Mouse (Mus musculus): Measurements from ENCODE around the gene Cldn34b2.
"Not testable (repeated sequence)": the region's sequence is repeated elsewhere in the genome, so short reads cannot be mapped to it uniquely, and the experiment has no call there.

The Cldn34b2 gene

DNA sequence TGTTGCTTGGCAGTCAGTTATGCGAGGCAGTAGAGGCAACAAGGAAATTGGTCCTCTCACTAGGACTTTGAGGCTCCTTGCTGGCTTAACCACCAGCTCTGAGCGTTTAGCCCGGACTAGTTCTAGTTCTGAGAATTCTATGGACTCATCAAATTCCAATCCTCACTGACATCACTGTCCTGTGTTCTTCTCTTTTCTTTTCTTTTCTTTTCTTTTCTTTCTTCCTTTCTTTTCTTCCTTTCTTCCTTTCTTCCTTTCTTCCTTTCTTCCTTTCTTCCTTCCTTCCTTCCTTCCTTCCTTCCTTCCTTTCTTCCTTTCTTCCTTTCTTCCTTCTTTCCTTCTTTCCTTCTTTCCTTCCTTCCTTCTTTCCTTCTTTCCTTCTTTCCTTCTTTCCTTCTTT lies at the start of gene Cldn34b2:
Gene Cldn34b2, minus strand, starts transcription at position 101 of the 400 bp plus-strand sequence.
- not testable (repeated sequence) for DNase-seq

DNA sequence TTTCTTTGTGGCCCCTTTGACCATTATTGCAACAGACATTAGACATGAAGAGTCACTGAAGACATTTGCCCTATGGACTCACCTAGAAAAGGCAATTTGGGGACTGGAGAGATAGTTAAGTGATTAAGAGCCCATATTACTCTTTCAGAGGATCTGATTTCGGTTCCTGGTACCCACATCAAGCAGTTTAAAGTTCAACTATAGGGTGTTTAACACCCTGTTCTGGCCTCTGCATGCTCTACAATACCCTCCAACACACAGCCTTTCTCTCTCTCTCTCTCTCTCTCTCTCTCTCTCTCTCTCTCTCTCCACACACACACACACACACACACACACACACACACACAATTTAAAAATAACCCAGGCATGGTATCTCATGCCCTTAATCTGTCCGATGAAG lies 49.4 kb upstream of the Cldn34b2 start:
- DNase-seq: no peak

DNA sequence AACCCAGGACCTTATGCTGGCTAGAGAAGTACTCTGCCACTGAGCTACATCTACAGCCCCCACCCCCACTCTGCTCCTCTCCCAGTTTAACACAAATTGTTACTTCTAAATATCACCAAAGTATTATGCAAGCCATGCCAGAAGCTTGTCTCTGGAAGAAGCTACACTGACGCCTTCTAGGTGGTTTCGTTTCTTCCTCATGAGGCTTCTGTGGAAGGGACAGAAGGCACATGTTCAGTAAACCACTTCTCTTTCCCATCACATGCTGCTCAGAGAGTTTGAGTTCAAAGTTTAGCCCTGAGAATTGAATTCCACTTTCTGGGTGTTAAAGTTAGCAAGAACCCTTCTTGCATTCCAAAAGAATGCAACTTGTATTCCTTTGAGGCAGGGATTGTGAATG lies 49.0 kb upstream of the Cldn34b2 start:
- no peak for DNase-seq

DNA sequence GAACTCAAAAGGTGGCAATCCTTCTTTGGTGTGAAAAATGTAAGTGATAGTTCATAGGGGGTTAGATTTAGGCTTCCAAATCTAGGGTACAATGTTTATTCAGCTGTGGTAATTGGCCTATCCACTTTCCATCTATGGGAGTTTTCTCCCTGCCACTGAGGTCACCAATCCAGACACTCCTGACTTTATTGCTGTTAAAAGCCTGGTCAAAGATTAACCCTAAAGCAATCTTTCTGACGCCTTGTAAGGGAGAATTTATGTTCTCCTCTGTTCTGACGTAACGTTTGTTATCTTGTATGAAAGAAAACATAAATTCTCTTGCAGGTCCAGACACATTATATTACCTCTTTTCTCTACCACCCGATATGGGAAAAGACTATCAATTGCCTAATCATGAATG lies 47.4 kb upstream of the Cldn34b2 start:
- no peak for DNase-seq

DNA sequence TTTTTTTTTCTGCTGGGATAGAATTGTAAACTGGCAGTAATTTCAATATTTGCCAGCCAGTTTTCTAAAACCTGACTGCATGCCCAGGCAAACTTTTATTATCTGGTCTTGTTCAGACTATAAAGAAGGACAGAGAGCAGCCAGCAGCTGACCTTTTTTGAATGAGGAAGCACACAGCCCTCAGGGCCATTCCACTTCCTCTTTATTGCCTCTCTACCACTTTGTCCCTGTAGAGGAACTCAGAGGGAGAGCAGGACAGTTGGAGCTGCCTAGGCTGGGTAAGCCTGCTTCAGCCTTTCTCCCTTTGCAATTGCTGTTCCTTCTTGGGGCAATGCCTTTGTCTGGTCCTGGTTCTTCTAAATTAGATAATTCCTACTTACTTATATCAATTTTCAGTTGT lies 44.1 kb upstream of the Cldn34b2 start:
- DNase-seq: no peak

DNA sequence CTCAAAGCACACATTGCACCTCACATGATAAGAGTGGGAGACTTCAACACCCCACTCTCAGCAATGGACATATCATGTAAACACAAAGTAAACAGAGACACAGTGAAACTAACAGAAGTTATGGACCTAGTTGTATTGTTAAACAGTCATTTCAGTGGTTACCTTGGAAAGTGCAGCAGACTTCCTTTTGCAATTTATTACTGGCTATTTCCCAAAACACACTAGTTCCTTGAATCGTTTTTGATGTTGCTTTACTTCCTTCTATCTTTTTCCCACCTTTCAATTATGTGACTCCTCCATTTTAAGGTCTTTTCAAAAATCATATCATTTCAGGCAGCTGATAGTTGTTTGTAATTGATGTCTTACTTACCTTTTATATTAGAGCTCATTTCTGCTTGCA lies 43.5 kb upstream of the Cldn34b2 start:
- DNase-seq: no peak

DNA sequence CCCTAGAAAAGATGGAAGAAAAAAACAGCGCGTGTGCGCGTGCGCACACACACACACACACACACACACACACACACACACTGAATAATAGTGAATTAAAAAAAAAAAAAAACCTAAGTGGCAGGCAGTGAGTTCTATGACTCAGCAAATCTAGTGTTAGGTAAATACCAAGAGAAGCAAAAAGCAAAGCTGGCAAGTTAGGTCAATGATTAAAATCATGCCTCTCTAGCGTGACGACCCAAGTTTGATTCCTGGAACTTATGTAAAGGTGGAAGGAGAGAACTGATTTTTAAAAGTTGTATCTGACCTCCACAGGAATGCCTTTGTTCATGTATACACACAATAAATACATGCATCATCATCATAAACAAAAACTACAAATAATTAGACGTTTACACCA lies 41.7 kb upstream of the Cldn34b2 start:
- DNase-seq: no peak

DNA sequence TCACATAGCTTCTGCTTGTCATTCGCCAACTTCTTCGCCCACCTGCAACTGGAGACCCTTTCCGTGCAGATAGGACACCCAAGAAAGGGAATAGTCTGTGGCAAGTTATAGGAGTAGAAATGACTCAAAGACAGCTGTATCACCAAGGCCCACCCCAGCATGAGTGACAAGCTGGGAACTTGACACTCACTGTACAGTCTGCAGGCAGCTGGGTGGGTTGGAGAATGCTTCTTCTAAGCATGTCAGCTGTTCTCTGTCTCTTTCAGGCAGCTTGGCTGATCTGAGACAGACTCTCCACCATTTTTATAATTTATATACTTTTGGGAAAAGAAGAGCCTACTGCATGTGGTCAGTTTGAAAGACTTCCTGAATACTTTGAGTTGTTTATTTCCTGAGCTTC lies 39.5 kb upstream of the Cldn34b2 start:
- DNase-seq: no peak

DNA sequence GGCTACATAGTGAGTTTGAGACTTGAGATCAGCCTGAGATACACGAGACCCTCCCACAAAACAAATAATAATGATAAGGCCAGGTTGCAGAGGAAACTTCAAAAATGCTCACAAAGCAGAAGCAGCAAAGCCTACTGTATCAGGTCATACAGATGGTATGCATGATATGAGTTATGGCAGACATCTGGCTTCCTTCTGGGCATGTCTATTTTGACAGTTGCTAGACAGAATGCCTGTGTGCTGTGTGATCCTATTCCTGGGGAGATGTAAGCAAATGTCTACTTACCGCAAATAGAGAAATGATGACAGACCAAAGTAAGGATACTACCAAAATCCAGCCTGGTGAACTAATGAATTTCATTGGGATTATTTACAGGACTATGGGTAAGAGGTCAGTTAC lies 38.1 kb upstream of the Cldn34b2 start:
- no peak for DNase-seq

DNA sequence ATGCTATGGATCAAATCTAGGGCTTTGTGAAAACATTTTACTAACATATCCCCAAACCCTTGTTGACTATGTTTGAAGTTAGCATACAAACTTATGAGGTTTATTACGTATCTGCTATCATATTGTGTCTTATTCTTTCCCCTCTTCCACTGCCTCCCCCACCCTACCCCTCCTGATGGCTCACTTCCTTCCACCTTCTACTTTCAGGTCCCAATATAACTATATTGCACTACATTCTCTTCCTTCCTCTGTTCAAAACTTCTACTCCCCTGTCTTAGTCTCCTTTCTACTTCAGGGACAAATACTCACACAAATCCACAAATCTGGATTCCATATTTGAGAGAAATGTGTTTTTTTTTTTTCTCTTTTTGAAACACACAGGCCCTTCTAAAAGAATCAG lies 35.3 kb upstream of the Cldn34b2 start:
- no peak for DNase-seq

DNA sequence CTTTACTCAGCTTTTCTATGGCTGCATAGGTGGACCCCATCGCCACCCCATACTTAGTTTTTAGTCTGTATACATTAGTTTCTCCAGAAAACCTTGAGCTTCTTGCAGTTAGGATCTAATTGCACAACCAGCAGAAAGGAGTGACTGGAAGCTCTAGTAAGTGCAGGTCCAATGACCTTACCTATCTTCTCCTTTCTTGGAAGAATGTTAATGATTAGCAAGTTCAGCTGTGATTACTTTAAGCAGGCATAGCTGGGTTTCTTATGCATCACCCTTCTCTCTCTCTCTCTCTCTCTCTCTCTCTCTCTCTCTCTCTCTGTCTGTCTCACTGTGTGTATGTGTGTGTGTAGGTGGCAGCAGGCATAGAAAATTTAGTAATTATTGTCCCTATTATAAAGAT lies 23.7 kb upstream of the Cldn34b2 start:
- no peak for DNase-seq

DNA sequence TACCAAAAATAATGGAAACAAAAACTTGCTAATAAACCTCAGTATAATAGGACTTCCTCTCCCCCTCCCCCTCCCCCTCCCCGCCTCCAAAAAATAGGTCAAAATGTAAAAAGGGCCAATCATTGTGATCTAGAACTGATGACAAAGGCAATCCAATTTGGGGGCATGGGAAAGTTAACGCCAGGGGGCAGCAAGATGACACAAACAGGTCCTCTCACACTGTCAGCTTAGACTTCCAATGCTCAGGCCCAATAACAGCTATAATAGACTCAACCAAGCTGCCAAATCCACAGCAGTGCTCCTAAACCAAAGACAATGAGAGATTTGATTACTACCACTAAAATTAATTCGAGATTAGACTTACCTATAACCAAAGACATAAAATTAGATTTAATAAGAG lies 16.5 kb upstream of the Cldn34b2 start:
- DNase-seq: peak; percentile 3

DNA sequence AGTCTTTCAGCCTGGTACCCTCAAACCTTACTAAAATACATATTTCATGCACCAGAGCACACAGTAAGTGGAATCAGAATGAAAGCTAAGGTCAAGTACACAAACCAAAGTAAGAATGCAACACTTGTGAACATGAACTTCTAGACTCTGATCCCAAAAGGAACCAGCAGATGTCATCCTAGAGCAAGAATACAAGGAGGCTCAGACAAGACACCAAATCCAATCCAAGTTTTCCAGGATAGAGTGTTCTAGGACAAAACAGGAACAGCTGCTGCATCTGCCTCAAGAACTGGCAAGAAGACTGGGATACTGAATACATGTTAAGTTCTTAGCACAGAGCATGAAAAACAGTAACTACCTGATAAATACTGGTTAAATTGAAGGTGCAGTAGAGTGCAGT lies 30.2 kb downstream of the Cldn34b2 start:
- no peak for DNase-seq

DNA sequence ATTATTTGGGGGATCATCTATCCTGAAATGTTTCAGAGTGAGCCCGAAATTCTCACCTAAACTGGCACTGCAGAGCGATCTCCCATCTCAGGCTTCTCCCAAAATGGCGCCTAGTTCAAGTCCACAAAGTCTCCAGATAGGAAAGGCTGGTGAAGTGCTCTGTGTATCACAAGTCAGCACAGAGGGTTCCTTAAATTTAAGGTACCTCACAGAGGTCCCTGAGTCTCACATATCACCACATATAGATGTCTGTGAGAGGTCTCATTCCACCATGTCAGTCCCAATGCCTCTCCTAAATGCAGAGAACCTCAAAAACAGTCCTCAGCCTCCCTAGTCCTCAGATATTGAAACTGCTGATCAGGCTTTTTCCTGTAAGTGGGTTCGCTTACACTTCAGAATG lies 34.6 kb downstream of the Cldn34b2 start, which contains the start of gene Magea2:
Gene Magea2, minus strand, starts transcription at position 101 of the 400 bp plus-strand sequence.
- DNase-seq: not testable (repeated sequence)

DNA sequence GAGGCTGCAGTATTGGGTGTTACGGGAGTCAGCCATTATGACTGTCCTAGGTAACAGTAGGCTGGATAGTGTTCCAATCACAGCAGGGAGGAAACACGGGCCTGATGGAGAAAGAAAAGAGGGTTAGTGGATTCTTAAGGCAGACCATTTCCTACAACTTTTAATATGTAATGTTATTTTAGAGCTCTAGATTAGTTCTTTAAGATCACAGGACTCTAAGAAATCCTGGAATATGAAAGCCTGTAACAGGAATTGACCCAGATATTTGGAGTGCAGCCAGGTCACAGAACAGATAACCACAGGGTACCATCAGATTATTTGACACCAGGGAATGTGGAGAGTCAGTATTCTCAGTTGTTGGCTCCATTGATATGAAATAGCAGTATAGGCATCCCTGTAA lies 38.5 kb downstream of the Cldn34b2 start, which contains the start of gene Magea1:
Gene Magea1, minus strand, starts transcription at position 101 of the 400 bp plus-strand sequence.
- DNase-seq: not testable (repeated sequence)
